Mouse (Mus musculus) forebrain, embryonic 12.5 days (tissue): ENCODE results near the gene Actr2. TPM values are rescaled to one million over a fixed set of nuclear protein-coding genes. Genes with fewer than 3 reads are reported as not detected.
"Not testable (repeated sequence)": the region's sequence is repeated elsewhere in the genome, so short reads cannot be mapped to it uniquely, and the experiment has no call there.

Experiments used
- ATAC-seq: fragments of 200-750 bp; cut with Nextera tagmentation; 2 replicates; pipeline ENCODE4 v1.8.0; 2017; ENCODE audit warnings: moderate TSS enrichment; ENCODE audit not compliant: low FRiP score
- H3K27ac ChIP-seq: fragments of 300-500 bp; sonication (generic); 2 replicates; pipeline ENCODE4 v1.5.1; 2016; ENCODE audit warnings: mild to moderate bottlenecking
- H3K27me3 ChIP-seq: fragments of 300-500 bp; sonication (generic); 2 replicates; pipeline ENCODE4 v1.6.1; 2016; ENCODE audit warnings: mild to moderate bottlenecking
- H3K36me3 ChIP-seq: fragments of 300-500 bp; sonication (generic); replicated peaks from 2 replicates; pipeline ENCODE4 v1.6.1; 2016; ENCODE audit warnings: mild to moderate bottlenecking
- H3K4me1 ChIP-seq: fragments of 300-500 bp; sonication (generic); 2 replicates; pipeline ENCODE4 v1.6.1; 2016
- H3K4me2 ChIP-seq: fragments of 300-500 bp; sonication (generic); 2 replicates; pipeline ENCODE4 v1.6.1; 2016; ENCODE audit warnings: mild to moderate bottlenecking, moderate library complexity
- H3K4me3 ChIP-seq: fragments of 300-500 bp; sonication (generic); replicated peaks from 2 replicates; pipeline ENCODE4 v1.5.1; 2016; ENCODE audit warnings: mild to moderate bottlenecking
- H3K9ac ChIP-seq: fragments of 300-500 bp; sonication (generic); 2 replicates; pipeline ENCODE4 v1.6.1; 2016; ENCODE audit warnings: mild to moderate bottlenecking
- H3K9me3 ChIP-seq: fragments of 300-500 bp; sonication (generic); 2 replicates; pipeline ENCODE4 v1.6.1; 2016
- WGBS: fragments of 180-500 bp; shearing (Covaris S2); methylation state at CpG from one replicate; pipeline ENCODE4 v1.1.7; 2016; 5-methylcytosine and 5-hydroxymethylcytosine counted together
- polyA plus RNA-seq: library from polyadenylated mRNA; unstranded; fragments of >200 nt; fragmentation: Nextera tagmentation; extraction: Ambion mirVana; gene quantifications from 2 replicates; pipeline ENCODE4 v1.2.1, GENCODE M21; 2016

The Actr2 gene
- polyA plus RNA-seq, 1 experiment from 2014 or later, result 137 TPM

DNA sequence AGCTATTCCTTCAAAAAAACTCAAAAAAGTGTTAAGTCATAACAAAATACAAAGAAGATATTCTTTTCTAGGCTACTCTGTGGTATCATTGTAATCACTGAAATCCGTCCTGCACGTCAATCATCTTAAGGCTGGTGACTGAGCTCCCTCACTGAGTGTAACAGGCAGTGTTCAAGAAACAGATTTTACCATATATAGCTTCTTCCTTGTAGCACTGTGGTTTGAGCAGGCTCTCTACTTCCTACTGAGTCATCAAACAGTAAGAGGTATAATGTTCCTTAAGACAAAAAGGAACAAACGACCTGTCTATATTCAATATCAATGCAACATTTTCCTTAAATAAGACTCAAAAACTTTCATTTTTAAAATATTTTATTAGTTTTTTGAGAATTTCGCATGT is 5.0 kb downstream of the Actr2 start:
- H3K27me3 ChIP-seq, result no peaks in the 10 kb centered on the region
- H3K4me2 ChIP-seq, result no peak overlapping the region
- H3K4me1 ChIP-seq, result peaks cover 11% of the 10 kb centered on the region
- H3K9ac ChIP-seq, result no peak overlapping the region
- no peak overlapping the region for H3K27ac ChIP-seq
- H3K36me3 ChIP-seq, result peaks cover 2% of the 10 kb centered on the region; the same call in 1 of the 2 replicates
- H3K4me3 ChIP-seq, result no peak overlapping the region
- 89% methylated on average over 4 of the region's 4 CpGs for WGBS
- ATAC-seq, result no peak
- no peaks in the 10 kb centered on the region for H3K9me3 ChIP-seq

DNA sequence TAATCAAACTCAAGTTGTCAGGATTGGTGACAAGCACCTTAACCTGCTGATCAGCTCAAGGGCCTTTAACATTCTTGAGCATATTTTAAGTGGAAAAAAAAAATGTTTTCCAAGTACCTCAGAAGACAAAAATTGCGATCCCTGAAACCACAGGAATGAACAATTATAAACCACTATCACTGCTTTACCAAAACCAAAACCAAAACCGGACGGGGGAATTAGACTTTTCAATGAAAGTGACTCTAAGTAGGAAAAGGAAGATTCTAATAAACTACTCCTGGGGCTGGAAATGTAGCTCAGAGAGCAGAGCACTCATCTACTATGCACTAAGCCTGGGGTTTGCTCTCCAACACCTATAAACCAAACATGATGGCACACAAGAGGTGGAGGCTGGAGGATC is 5.8 kb downstream of the Actr2 start:
- Histone ChIP-seq H3K4me1 (peaks cover 11% of the 10 kb centered on the region), H3K9me3 (no peaks in the 10 kb centered on the region), H3K36me3 (peaks cover 2% of the 10 kb centered on the region; the same call in 1 of the 2 replicates), H3K4me3 (no peak overlapping the region), H3K4me2 (no peak overlapping the region), H3K27me3 (no peaks in the 10 kb centered on the region), H3K27ac (no peak overlapping the region), H3K9ac (no peak overlapping the region)
- no peak for ATAC-seq
- WGBS, result 95% methylated on average over 3 of the region's 3 CpGs

DNA sequence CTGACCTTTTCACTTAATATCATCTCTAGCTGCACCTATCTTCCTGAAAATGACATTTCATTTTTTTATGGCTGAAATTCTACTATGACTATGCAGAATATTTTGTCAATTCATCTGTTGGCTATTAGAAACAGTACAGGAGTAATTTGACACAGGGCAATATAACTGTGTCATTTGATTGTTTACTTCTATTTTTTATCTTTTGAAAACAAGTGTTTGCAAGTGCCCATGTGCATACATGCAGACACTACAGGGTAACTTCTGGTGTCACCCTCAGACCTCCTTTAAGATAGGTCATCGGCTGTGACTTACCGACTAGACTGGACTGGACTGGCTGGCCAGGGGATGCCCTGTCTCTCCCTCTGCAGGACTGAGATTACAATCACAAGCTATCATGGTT is 8.8 kb downstream of the Actr2 start:
- H3K4me3 ChIP-seq, result no peak overlapping the region
- ATAC-seq, result no peak
- H3K4me1 ChIP-seq, result no peaks in the 10 kb centered on the region
- H3K9ac ChIP-seq, result no peak overlapping the region
- H3K27ac ChIP-seq, result no peak overlapping the region
- no peaks in the 10 kb centered on the region for H3K27me3 ChIP-seq
- 97% methylated on average over 2 of the region's 2 CpGs for whole genome bisulfite sequencing
- H3K4me2 ChIP-seq, result no peak overlapping the region
- H3K9me3 ChIP-seq, result no peaks in the 10 kb centered on the region
- H3K36me3 ChIP-seq, result no peaks in the 10 kb centered on the region; the same call in 1 of the 2 replicates

DNA sequence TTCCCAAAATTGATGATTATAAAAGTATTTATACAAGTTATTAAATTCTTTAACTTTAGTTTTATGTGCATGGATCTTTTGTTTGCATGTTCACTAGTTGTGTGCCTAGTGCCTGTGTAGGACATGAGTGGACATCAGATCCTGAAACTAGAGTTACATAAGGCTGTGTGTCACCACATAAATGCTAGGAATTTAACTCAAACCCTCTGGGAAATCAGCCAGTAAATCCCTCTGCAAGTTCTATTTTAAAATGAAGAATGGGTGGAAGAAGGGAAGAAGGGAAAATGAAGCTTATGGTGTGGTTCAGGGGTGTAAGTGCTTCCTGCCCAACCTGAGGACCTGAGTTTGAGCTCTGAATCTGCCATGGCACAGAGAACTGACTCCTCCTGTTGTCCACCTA is 26.4 kb downstream of the Actr2 start:
- H3K36me3 ChIP-seq, result peaks cover 51% of the 10 kb centered on the region
- H3K9ac ChIP-seq, result no peak overlapping the region

GRCm38 (mm10) chr11:20085635-20086034 is 27.1 kb downstream of the Actr2 start:
- H3K36me3 ChIP-seq, result peaks cover 54% of the 10 kb centered on the region
- no peaks in the 10 kb centered on the region for H3K9me3 ChIP-seq
- no peaks in the 10 kb centered on the region for H3K4me1 ChIP-seq
- no peak overlapping the region for H3K4me3 ChIP-seq
- no peak for ATAC-seq
- H3K27me3 ChIP-seq, result no peaks in the 10 kb centered on the region
- H3K9ac ChIP-seq, result no peak overlapping the region
- 97% methylated on average over 2 of the region's 2 CpGs for WGBS
- no peak overlapping the region for H3K27ac ChIP-seq
- no peak overlapping the region for H3K4me2 ChIP-seq

More for the DNA sequence above, 26.4 kb downstream of the Actr2 start:
- H3K27me3 ChIP-seq, result no peaks in the 10 kb centered on the region
- H3K4me1 ChIP-seq, result no peaks in the 10 kb centered on the region
- H3K27ac ChIP-seq, result no peak overlapping the region
- no peak overlapping the region for H3K4me3 ChIP-seq
- no peak for ATAC-seq
- no peaks in the 10 kb centered on the region for H3K9me3 ChIP-seq
- no peak overlapping the region for H3K4me2 ChIP-seq

DNA sequence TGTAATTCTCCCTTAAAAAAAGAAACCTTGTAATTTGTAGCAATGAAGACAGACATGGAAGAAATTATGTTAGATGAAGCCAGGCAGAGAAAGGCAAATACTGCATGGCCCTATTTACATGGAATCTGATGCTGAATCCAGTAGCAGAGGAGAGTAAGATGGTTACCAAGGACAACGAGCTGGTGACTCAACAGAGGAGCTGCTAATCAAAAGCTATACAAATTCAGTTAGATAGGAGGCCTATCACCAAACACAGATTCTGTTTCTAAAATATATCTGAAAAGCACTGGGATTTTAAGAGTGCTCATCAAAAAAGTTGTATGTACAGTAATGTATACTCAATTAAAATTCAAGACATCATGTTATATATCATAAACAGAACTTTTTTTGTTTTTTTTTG is 37.3 kb downstream of the Actr2 start:
- H3K9me3 ChIP-seq, result no peaks in the 10 kb centered on the region
- no peak overlapping the region for H3K4me3 ChIP-seq
- H3K36me3 ChIP-seq, result peaks cover 58% of the 10 kb centered on the region
- no peaks in the 10 kb centered on the region for H3K27me3 ChIP-seq
- no peak overlapping the region for H3K4me2 ChIP-seq
- WGBS, result 74% methylated on average over 1 of the region's 1 CpGs
- no peaks in the 10 kb centered on the region for H3K4me1 ChIP-seq
- ATAC-seq, result no peak
- no peak overlapping the region for H3K27ac ChIP-seq
- no peak overlapping the region for H3K9ac ChIP-seq

DNA sequence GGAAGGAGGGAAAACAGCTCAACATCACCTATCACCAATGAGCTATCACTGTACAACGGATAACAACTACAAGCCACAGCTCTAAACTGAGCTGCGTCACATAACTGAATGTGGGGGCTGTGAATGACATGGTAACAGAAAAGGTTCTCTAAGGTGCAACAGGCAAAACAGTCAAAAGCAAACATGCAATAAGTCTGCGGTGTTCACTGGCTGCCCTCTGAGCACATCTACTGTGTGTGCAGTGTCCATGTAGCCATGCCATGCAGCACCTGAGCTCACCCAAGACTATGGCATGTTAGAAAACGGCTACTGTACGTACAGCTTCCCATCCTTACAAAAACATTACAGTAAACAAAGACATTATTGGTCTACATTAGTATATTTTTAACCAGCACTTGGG is 39.9 kb downstream of the Actr2 start:
- Histone ChIP-seq H3K4me3 (no peak overlapping the region), H3K9ac (no peak overlapping the region), H3K4me1 (no peaks in the 10 kb centered on the region), H3K36me3 (peaks cover 48% of the 10 kb centered on the region), H3K27me3 (no peaks in the 10 kb centered on the region), H3K9me3 (no peaks in the 10 kb centered on the region), H3K27ac (no peak overlapping the region), H3K4me2 (no peak overlapping the region)
- no peak for ATAC-seq
- 92% methylated on average over 5 of the region's 5 CpGs for WGBS

GRCm38 (mm10) chr11:20072174-20072573 is 40.5 kb downstream of the Actr2 start:
- Histone ChIP-seq H3K27me3 (no peaks in the 10 kb centered on the region), H3K4me3 (no peak overlapping the region), H3K4me1 (no peaks in the 10 kb centered on the region), H3K27ac (no peak overlapping the region), H3K9ac (no peak overlapping the region), H3K36me3 (peaks cover 47% of the 10 kb centered on the region), H3K4me2 (no peak overlapping the region), H3K9me3 (no peaks in the 10 kb centered on the region)
- ATAC-seq, result no peak
- 91% methylated on average over 3 of the region's 3 CpGs for WGBS

GRCm38 (mm10) chr11:20068346-20069004 is 44.2 kb downstream of the Actr2 start:
- H3K4me3 ChIP-seq, result no peak overlapping the region
- H3K9me3 ChIP-seq, result no peaks in the 10 kb centered on the region
- H3K4me1 ChIP-seq, result peaks cover 13% of the 10 kb centered on the region
- H3K4me2 ChIP-seq, result no peak overlapping the region
- ATAC-seq, result no peak
- H3K27me3 ChIP-seq, result no peaks in the 10 kb centered on the region
- WGBS, result 100% methylated on average over 6 of the region's 6 CpGs
- H3K27ac ChIP-seq, result no peak overlapping the region
- H3K36me3 ChIP-seq, result peaks cover 57% of the 10 kb centered on the region
- H3K9ac ChIP-seq, result no peak overlapping the region

DNA sequence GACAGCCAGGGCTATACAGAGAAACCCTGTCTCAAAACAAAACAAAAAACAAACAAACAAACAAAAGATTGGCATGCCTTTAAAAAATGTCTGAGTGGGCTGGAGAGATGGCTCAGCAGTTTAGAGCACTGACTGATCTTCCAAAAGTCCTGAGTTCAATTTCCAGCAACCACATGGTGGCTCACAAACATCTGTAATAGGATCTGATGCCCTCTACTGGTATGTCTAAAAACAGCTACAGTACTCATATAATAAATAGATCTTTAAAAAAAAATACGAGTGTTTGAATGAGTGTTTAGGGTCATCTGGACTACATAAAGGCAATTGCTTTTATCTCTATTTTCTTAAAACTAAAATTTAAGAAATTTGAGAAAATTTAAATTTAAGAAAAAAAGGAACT is 45.2 kb downstream of the Actr2 start:
- no peak overlapping the region for H3K9ac ChIP-seq
- H3K4me3 ChIP-seq, result no peak overlapping the region
- H3K27me3 ChIP-seq, result no peaks in the 10 kb centered on the region
- no peak overlapping the region for H3K27ac ChIP-seq
- peaks cover 13% of the 10 kb centered on the region for H3K4me1 ChIP-seq
- no peaks in the 10 kb centered on the region for H3K9me3 ChIP-seq
- no peak overlapping the region for H3K4me2 ChIP-seq
- H3K36me3 ChIP-seq, result peaks cover 51% of the 10 kb centered on the region
- WGBS, result 71% methylated on average over 1 of the region's 1 CpGs
- no peak for ATAC-seq

GRCm38 (mm10) chr11:20066106-20066505 is 46.6 kb downstream of the Actr2 start:
- 91% methylated on average over 1 of the region's 1 CpGs for WGBS
- Histone ChIP-seq H3K9me3 (no peaks in the 10 kb centered on the region), H3K4me2 (no peak overlapping the region)

GRCm38 (mm10) chr11:20064926-20065325 is 47.8 kb downstream of the Actr2 start:
- no peak for ATAC-seq
- Histone ChIP-seq H3K9me3 (no peaks in the 10 kb centered on the region), H3K27ac (no peak overlapping the region), H3K27me3 (no peaks in the 10 kb centered on the region), H3K9ac (no peak overlapping the region), H3K36me3 (peaks cover 49% of the 10 kb centered on the region), H3K4me2 (no peak overlapping the region), H3K4me1 (peaks cover 13% of the 10 kb centered on the region), H3K4me3 (no peak overlapping the region)
- WGBS, result 91% methylated on average over 2 of the region's 2 CpGs

More at GRCm38 (mm10) chr11:20066106-20066505, 46.6 kb downstream of the Actr2 start:
- Histone ChIP-seq H3K27ac (no peak overlapping the region), H3K36me3 (peaks cover 46% of the 10 kb centered on the region), H3K27me3 (no peaks in the 10 kb centered on the region), H3K4me1 (peaks cover 13% of the 10 kb centered on the region), H3K9ac (no peak overlapping the region), H3K4me3 (no peak overlapping the region)
- ATAC-seq, result no peak

DNA sequence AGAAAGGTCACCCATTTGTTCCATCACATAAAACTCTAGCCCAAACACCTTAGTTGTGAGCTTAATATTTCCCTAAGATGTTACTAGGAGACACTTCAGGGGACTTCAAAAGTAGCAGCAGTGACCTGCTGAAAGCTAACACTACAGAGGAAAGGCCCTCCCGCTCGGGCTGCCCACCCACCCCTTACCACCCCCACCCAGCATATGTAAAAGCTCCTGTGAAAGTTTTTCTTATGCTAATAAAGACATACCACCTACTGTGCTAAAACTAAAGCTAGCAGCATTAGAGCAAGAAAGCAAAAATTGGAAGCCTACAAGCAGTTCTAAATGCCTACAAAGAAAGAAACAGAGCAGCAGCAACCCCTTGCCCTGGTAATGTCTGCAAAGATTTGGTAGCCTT is 48.6 kb downstream of the Actr2 start:
- peaks cover 49% of the 10 kb centered on the region for H3K36me3 ChIP-seq
- ATAC-seq, result not testable (repeated sequence)
- 18% methylated on average over 2 of the region's 2 CpGs for WGBS

More for the DNA sequence above, 48.6 kb downstream of the Actr2 start:
- H3K4me2 ChIP-seq, H3K9me3 ChIP-seq, H3K4me3 ChIP-seq, H3K27me3 ChIP-seq, H3K27ac ChIP-seq, H3K9ac ChIP-seq: not testable (repeated sequence)
- H3K4me1 ChIP-seq, result peaks cover 13% of the 10 kb centered on the region
